Comparison of ENCODE assay signal across 8 mouse cellular contexts in genomic region chr10:99261636-99262318, GRCm38 (mm10). TPM values are rescaled to one million over a fixed set of nuclear protein-coding genes. Genes with fewer than 3 reads are reported as not detected.
A peak's percentile ranks its signal among the peaks of the same experiment; 100 is the strongest.
DNase-seq lines count a peak whose midpoint lies in the region; ATAC-seq and TF ChIP-seq lines count a peak whose summit lies in the region.

No protein-coding gene starts in this region.

- no peaks in the 10 kb centered on the region for H3K9me3 ChIP-seq in forebrain, embryonic 12.5 days
- H3K9me3 ChIP-seq in heart, embryonic 16.5 days (replicated peaks; ENCODE audit: control insufficient read depth, low read length), result no peaks in the 10 kb centered on the region
- no peaks in the 10 kb centered on the region for H3K9me3 ChIP-seq in liver, postnatal 0 days (ENCODE audit: low read length)
- no peaks in the 10 kb centered on the region for H3K9me3 ChIP-seq in neural tube, embryonic 13.5 days

- H3K4me2 ChIP-seq in forebrain, embryonic 12.5 days, result peak overlapping the region; percentile 85
- peak overlapping the region; percentile 96 for H3K4me2 ChIP-seq in heart, embryonic 16.5 days (ENCODE audit: low read depth, low read length)
- peak overlapping the region; percentile 80 for H3K4me2 ChIP-seq in liver, postnatal 0 days (ENCODE audit: low read depth, low read length)
- H3K4me2 ChIP-seq in neural tube, embryonic 13.5 days, result peak overlapping the region; percentile 93

- DNase-seq in CD8-positive naive resting alpha-beta T cell, adult 2 months (ENCODE audit: low read depth in 2 of 2, low spot score in 2 of 2), result peak; percentile 79 to 81
- peak; percentile 92 for DNase-seq in brain, embryonic 14.5 days (ENCODE audit: low read depth)
- peak; percentile 93 for DNase-seq in kidney, postnatal 36 days
- DNase-seq in liver, postnatal 0 days, result peak; percentile 81
- DNase-seq in telencephalon, adult 2 months (ENCODE audit: low read depth, low spot score), result peak; percentile 61

- no peaks in the 10 kb centered on the region for H3K36me3 ChIP-seq in forebrain, embryonic 12.5 days (replicated peaks)
- no peaks in the 10 kb centered on the region; the same call in 1 of the 2 replicates for H3K36me3 ChIP-seq in heart, embryonic 16.5 days (ENCODE audit: control insufficient read depth, insufficient read depth)
- H3K36me3 ChIP-seq in liver, postnatal 0 days (replicated peaks; ENCODE audit: insufficient read depth, low read length), result 0 out of 2 replicates have a peak, but pooled peaks cover 4% of the 10 kb centered on the region
- H3K36me3 ChIP-seq in neural tube, embryonic 13.5 days, result no peaks in the 10 kb centered on the region

- H3K27me3 ChIP-seq in forebrain, embryonic 12.5 days, result peaks cover 26% of the 10 kb centered on the region
- no peaks in the 10 kb centered on the region for H3K27me3 ChIP-seq in heart, embryonic 16.5 days (ENCODE audit: control insufficient read depth, insufficient read depth, low read length)
- H3K27me3 ChIP-seq in liver, postnatal 0 days (ENCODE audit: insufficient read depth, low read length), result no peaks in the 10 kb centered on the region
- peaks cover 13% of the 10 kb centered on the region; the same call in 1 of the 2 replicates for H3K27me3 ChIP-seq in neural tube, embryonic 13.5 days

- H3K9ac ChIP-seq in forebrain, embryonic 12.5 days, result peak overlapping the region; percentile 84
- peak overlapping the region; percentile 92 for H3K9ac ChIP-seq in heart, embryonic 16.5 days (ENCODE audit: low read length)
- H3K9ac ChIP-seq in liver, postnatal 0 days (replicated peaks), result peak overlapping the region; percentile 79
- H3K9ac ChIP-seq in neural tube, embryonic 13.5 days, result peak overlapping the region; percentile 82

- TF ChIP-seq CTCF in brain, embryonic 14.5 days (IDR thresholded peaks at IDR 0.05; ENCODE audit: borderline replicate concordance, extremely low read depth, insufficient read depth, insufficient read length), result no peak
- peak; percentile 31; the same call in 1 of the 2 replicates for TF ChIP-seq CTCF in liver, postnatal 0 days (IDR thresholded peaks at IDR 0.05; ENCODE audit: low read depth)

- H3K4me1 ChIP-seq in forebrain, embryonic 12.5 days, result peaks cover 46% of the 10 kb centered on the region
- H3K4me1 ChIP-seq in heart, embryonic 16.5 days (ENCODE audit: control insufficient read depth, insufficient read depth, low read length), result peaks cover 13% of the 10 kb centered on the region
- H3K4me1 ChIP-seq in liver, postnatal 0 days (ENCODE audit: insufficient read depth), result peaks cover 17% of the 10 kb centered on the region
- peaks cover 56% of the 10 kb centered on the region for H3K4me1 ChIP-seq in neural tube, embryonic 13.5 days (replicated peaks)

- peak; percentile 85 for TF ChIP-seq POLR2A in brain, embryonic 14.5 days (IDR thresholded peaks at IDR 0.05; ENCODE audit: borderline replicate concordance, extremely low read depth, insufficient read depth, insufficient read length, poor library complexity, severe bottlenecking)

- WGBS in forebrain, embryonic 12.5 days, result under 1% methylated on average over 53 of the region's 62 CpGs
- 0% methylated on average over 61 of the region's 62 CpGs for WGBS in heart, embryonic 16.5 days
- under 1% methylated on average over 57 of the region's 62 CpGs for WGBS in liver, postnatal 0 days (ENCODE audit: insufficient replicate concordance)
- WGBS in neural tube, embryonic 13.5 days, result under 1% methylated on average over 61 of the region's 62 CpGs

- H3K27ac ChIP-seq in forebrain, embryonic 12.5 days, result peak overlapping the region; percentile 95
- H3K27ac ChIP-seq in heart, embryonic 16.5 days (ENCODE audit: low read length), result peak overlapping the region; percentile 99
- H3K27ac ChIP-seq in liver, postnatal 0 days (ENCODE audit: low read depth), result peak overlapping the region; percentile 97
- H3K27ac ChIP-seq in neural tube, embryonic 13.5 days (replicated peaks), result peak overlapping the region; percentile 94

- peak overlapping the region; percentile 65 for H3K4me3 ChIP-seq in forebrain, embryonic 12.5 days (replicated peaks)
- H3K4me3 ChIP-seq in heart, embryonic 16.5 days (ENCODE audit: low read length), result peak overlapping the region; percentile 82
- peak overlapping the region; percentile 78 for H3K4me3 ChIP-seq in liver, postnatal 0 days (ENCODE audit: low read depth, low read length)
- peak overlapping the region; percentile 64 for H3K4me3 ChIP-seq in neural tube, embryonic 13.5 days

- TF ChIP-seq EP300 in liver, postnatal 0 days (IDR thresholded peaks at IDR 0.05; ENCODE audit: low read depth), result peak; percentile 26; the same call in 1 of the 2 replicates

- peak; percentile 47 for ATAC-seq in forebrain, embryonic 12.5 days (ENCODE audit: low FRiP score)
- ATAC-seq in heart, embryonic 16.5 days (replicated peaks; ENCODE audit: extremely low read depth, insufficient read depth, low FRiP score), result peak; percentile 62
- peak; percentile 58 for ATAC-seq in liver, postnatal 0 days
- peak; percentile 48 for ATAC-seq in neural tube, embryonic 13.5 days (ENCODE audit: low read depth)

RNA-seq across cellular contexts. Expression of gene Dusp6, which starts 1.3 kb away (rescaled TPM):
- polyA plus RNA-seq in brain, embryonic 14.5 days (2012; rRNA removed), result 31.8 and 35.9 TPM in 2 replicates
- 37.1 and 40.0 TPM in 2 replicates for polyA plus RNA-seq in forebrain, embryonic 12.5 days (2016; fragmentation: Nextera tagmentation; extraction: Ambion mirVana)
- 39.4 and 40.7 TPM in 2 replicates for polyA plus RNA-seq in heart, embryonic 16.5 days (2015; fragmentation: Nextera tagmentation; extraction: Ambion mirVana)
- polyA plus RNA-seq in liver, postnatal 0 days (2015; fragmentation: Nextera tagmentation; extraction: Ambion mirVana), result 15.4 and 16.8 TPM in 2 replicates
- 23.4 and 29.9 TPM in 2 replicates for polyA plus RNA-seq in neural tube, embryonic 13.5 days (2015; fragmentation: Nextera tagmentation; extraction: Ambion mirVana)

Comparison
In these comparisons a context has a peak if more than half of its experiments do, and no peak if none do; other contexts are left out.
1. Peak in every context shown above with its lines: DNase-seq, ATAC-seq, H3K4me3 ChIP-seq and H3K27ac ChIP-seq.